Mouse (Mus musculus) bone marrow, adult 2 months (tissue): Measurements from ENCODE around the gene Trem2. TPM values are rescaled to one million over a fixed set of nuclear protein-coding genes. Genes with fewer than 3 reads are reported as not detected.

Experiments
- H3K27ac ChIP-seq: fragments of 200-500 bp; 2 replicates; pipeline ENCODE4 v1.5.1; 2012; ENCODE audit warnings: low read depth, mild to moderate bottlenecking, control low read depth, inconsistent platforms, low read length; ENCODE audit not compliant: control insufficient read depth, poor library complexity, insufficient read depth
- H3K4me1 ChIP-seq: fragments of 200-500 bp; 2 replicates; pipeline ENCODE4 v1.6.1; 2011; ENCODE audit warnings: low read length; ENCODE audit not compliant: control insufficient read depth, insufficient read depth
- H3K4me3 ChIP-seq: fragments of 200-500 bp; replicated peaks from 2 replicates; pipeline ENCODE3; 2011; ENCODE audit warnings: mild to moderate bottlenecking, low read depth, low read length, control low read depth; ENCODE audit not compliant: control insufficient read depth
- CTCF ChIP-seq: fragments of 200-500 bp; IDR thresholded peaks from 2 replicates; pipeline ENCODE4 v1.5.1; 2011; ENCODE audit warnings: low read length, control low read depth; ENCODE audit not compliant: control insufficient read depth, insufficient read depth
- POLR2A ChIP-seq: fragments of 200-500 bp; IDR thresholded peaks from 2 replicates; pipeline ENCODE4 v1.6.1; 2011; ENCODE audit warnings: low read depth, mild to moderate bottlenecking, control low read depth, low read length, borderline replicate concordance; ENCODE audit not compliant: control insufficient read depth
- WGBS: fragments of 180-500 bp; shearing (Covaris S2); methylation state at CpG from one replicate; pipeline ENCODE4 v1.1.7; 2018; 5-methylcytosine and 5-hydroxymethylcytosine counted together
- polyA plus RNA-seq: library from polyadenylated mRNA; stranded (reverse); fragments of >200 nt; gene quantifications from 2 replicates; pipeline ENCODE4 v1.2.4, GENCODE M21; 2011; ENCODE audit warnings: low replicate concordance; ENCODE audit not compliant: missing spikeins, insufficient read depth, insufficient read length

Trem2 gene
- polyA plus RNA-seq, 1 experiment, result 6.2 TPM

GRCm38 (mm10) chr17:48372987-48373386 is 26.8 kb downstream of the Trem2 start:
- 86% methylated on average over 8 of the region's 8 CpGs for WGBS
- Histone ChIP-seq H3K27ac (no peak overlapping the region), H3K4me1 (no peaks in the 10 kb centered on the region), H3K4me3 (no peak overlapping the region)
- TF ChIP-seq POLR2A (no peak), CTCF (no peak)

GRCm38 (mm10) chr17:48376102-48376501 is 29.9 kb downstream of the Trem2 start:
- Histone ChIP-seq H3K4me3 (no peak overlapping the region), H3K27ac (no peak overlapping the region), H3K4me1 (no peaks in the 10 kb centered on the region)
- 86% methylated on average over 1 of the region's 1 CpGs for WGBS
- no peak for TF ChIP-seq POLR2A
- no peak for TF ChIP-seq CTCF

- Histone ChIP-seq H3K27ac (no peak overlapping the region), H3K4me3 (no peak overlapping the region), H3K4me1 (no peaks in the 10 kb centered on the region)
- no peak for TF ChIP-seq POLR2A
- TF ChIP-seq CTCF, result no peak
These were observed 32.8 kb downstream of the Trem2 start for GRCm38 (mm10) chr17:48379050-48379449.

- Histone ChIP-seq H3K4me1 (peaks cover 2% of the 10 kb centered on the region; the same call in 1 of the 2 replicates), H3K4me3 (no peak overlapping the region), H3K27ac (no peak overlapping the region)
- 9% methylated on average over 2 of the region's 2 CpGs for WGBS
- TF ChIP-seq POLR2A (no peak), CTCF (no peak)
These were observed 39.7 kb downstream of the Trem2 start for GRCm38 (mm10) chr17:48385786-48386461.

GRCm38 (mm10) chr17:48388666-48389065 is 42.5 kb downstream of the Trem2 start:
- Histone ChIP-seq H3K4me3 (no peak overlapping the region), H3K27ac (no peak overlapping the region), H3K4me1 (peaks cover 2% of the 10 kb centered on the region; the same call in 1 of the 2 replicates)
- no peak for TF ChIP-seq POLR2A
- TF ChIP-seq CTCF, result no peak
- 78% methylated on average over 2 of the region's 2 CpGs for WGBS

GRCm38 (mm10) chr17:48389442-48389841 is 43.2 kb downstream of the Trem2 start:
- Histone ChIP-seq H3K27ac (no peak overlapping the region), H3K4me3 (no peak overlapping the region), H3K4me1 (peaks cover 2% of the 10 kb centered on the region; the same call in 1 of the 2 replicates)
- TF ChIP-seq CTCF (no peak), POLR2A (no peak)
- WGBS, result 78% methylated on average over 5 of the region's 5 CpGs

- TF ChIP-seq POLR2A (no peak), CTCF (no peak)
- Histone ChIP-seq H3K27ac (no peak overlapping the region), H3K4me1 (no peaks in the 10 kb centered on the region), H3K4me3 (no peak overlapping the region)
- 90% methylated on average over 5 of the region's 5 CpGs for WGBS
These were observed 45.2 kb downstream of the Trem2 start for GRCm38 (mm10) chr17:48391446-48391845.

- Histone ChIP-seq H3K4me3 (no peak overlapping the region), H3K27ac (no peak overlapping the region), H3K4me1 (no peaks in the 10 kb centered on the region)
- TF ChIP-seq POLR2A (no peak), CTCF (no peak)
- 96% methylated on average over 3 of the region's 3 CpGs for WGBS
These were observed 46.4 kb downstream of the Trem2 start for GRCm38 (mm10) chr17:48392616-48393015.
